Mouse (Mus musculus) embryo, embryonic 10 days (tissue): ENCODE results near the gene Hrh2.

ENCODE experiments used
- DNase-seq: peaks from one replicate; pipeline ENCODE4 v3.0.0-alpha.2; 2015; ENCODE audit warnings: low spot score

The Hrh2 gene

GRCm38 (mm10) chr13:54221631-54222179, 29.8 kb downstream of the Hrh2 start:
- no peak for DNase-seq

GRCm38 (mm10) chr13:54222921-54223769, 31.2 kb downstream of the Hrh2 start:
- no peak for DNase-seq

GRCm38 (mm10) chr13:54227916-54228483, 36.1 kb downstream of the Hrh2 start:
- peak; percentile 76 for DNase-seq

- no peak for DNase-seq
These were observed 38.2 kb downstream of the Hrh2 start for GRCm38 (mm10) chr13:54230081-54230480.

- DNase-seq = no peak
These were observed 39.9 kb downstream of the Hrh2 start for GRCm38 (mm10) chr13:54231868-54232267.

GRCm38 (mm10) chr13:54237512-54237911, 45.6 kb downstream of the Hrh2 start:
- no peak for DNase-seq

GRCm38 (mm10) chr13:54238585-54239323, 46.8 kb downstream of the Hrh2 start:
- no peak for DNase-seq

GRCm38 (mm10) chr13:54242380-54242779, 50.5 kb downstream of the Hrh2 start:
- peak; percentile 20 for DNase-seq

- no peak for DNase-seq
These were observed 53.3 kb downstream of the Hrh2 start for GRCm38 (mm10) chr13:54245204-54245603.

- DNase-seq = peak; percentile 93
These were observed 55.6 kb downstream of the Hrh2 start for GRCm38 (mm10) chr13:54247545-54247944.

- DNase-seq = peak; percentile 15
These were observed 56.6 kb downstream of the Hrh2 start for GRCm38 (mm10) chr13:54248436-54248995.

GRCm38 (mm10) chr13:54249007-54249406, 57.1 kb downstream of the Hrh2 start:
- DNase-seq = peak; percentile 54

GRCm38 (mm10) chr13:54250346-54250745, 58.4 kb downstream of the Hrh2 start:
- DNase-seq = peak; percentile 63

- DNase-seq = no peak
These were observed 59.8 kb downstream of the Hrh2 start for GRCm38 (mm10) chr13:54251541-54252225.

GRCm38 (mm10) chr13:54257580-54258223, 65.8 kb downstream of the Hrh2 start:
- DNase-seq = peak; percentile 8

GRCm38 (mm10) chr13:54258231-54258743, 66.4 kb downstream of the Hrh2 start:
- DNase-seq = no peak

GRCm38 (mm10) chr13:54260318-54260717, 68.4 kb downstream of the Hrh2 start:
- DNase-seq = peak; percentile 56

- DNase-seq = no peak
These were observed 71.0 kb downstream of the Hrh2 start for GRCm38 (mm10) chr13:54262741-54263510.

GRCm38 (mm10) chr13:54263641-54264040, 71.7 kb downstream of the Hrh2 start:
- no peak for DNase-seq

- DNase-seq = peak; percentile 34
These were observed 74.5 kb downstream of the Hrh2 start for GRCm38 (mm10) chr13:54266472-54266871.
